Mouse (Mus musculus): ENCODE results near the gene Zfp326. TPM values are rescaled to one million over a fixed set of nuclear protein-coding genes. Genes with fewer than 3 reads are reported as not detected.

The Zfp326 gene
- polyA plus RNA-seq, 1 experiment from 2014 or later, result 38.8 TPM

DNA sequence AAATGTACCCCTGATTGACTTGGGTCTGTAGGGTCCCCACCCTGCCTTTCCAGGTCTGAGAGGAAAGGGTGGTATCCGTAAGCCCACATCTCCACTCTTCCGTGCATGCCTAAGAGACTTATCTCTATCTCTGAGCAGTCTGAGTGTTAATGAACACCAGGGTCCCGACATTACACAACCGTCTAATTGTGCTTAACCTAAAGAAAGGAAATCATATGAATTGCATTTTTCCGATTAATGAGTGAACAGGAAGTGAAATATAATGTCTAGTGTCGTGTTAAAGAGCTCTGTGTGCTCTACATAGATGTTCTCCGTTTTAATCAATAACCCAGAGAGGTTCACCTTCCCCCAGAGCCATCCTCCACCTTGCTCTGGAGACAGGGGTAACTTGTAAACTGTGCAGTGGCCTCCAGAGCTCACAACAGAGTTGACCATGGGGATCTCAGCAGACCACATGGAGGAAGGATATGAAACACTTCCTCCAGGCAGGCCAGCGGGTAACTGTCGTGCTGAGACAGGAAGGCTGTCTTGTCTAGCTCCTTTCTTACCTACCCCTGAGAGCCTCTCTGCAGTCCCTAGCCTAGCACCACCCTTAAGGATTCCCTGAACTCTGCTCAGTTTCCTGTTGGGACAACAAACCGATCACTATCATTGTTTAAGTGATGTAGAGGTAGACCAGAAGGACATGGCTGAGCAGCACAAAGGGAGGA lies 32.2 kb upstream of the Zfp326 start:
- H3K4me2 ChIP-seq (ENCODE audit: low read length), result no peak overlapping the region
- WGBS, result 85% methylated on average over 10 of the region's 10 CpGs
- no peaks in the 10 kb centered on the region for H3K9me3 ChIP-seq (ENCODE audit: control insufficient read depth, low read length)
- ATAC-seq (replicated peaks; ENCODE audit: low FRiP score, low TSS enrichment, low read depth) (no peak), DNase-seq (ENCODE audit: low spot score) (no peak)
- no peak overlapping the region for H3K9ac ChIP-seq (ENCODE audit: low read length)
- no peaks in the 10 kb centered on the region for H3K27me3 ChIP-seq (replicated peaks; ENCODE audit: control insufficient read depth, insufficient read depth, low read length)
- H3K4me3 ChIP-seq (ENCODE audit: low read depth, low read length), result no peak overlapping the region
- no peaks in the 10 kb centered on the region for H3K36me3 ChIP-seq (ENCODE audit: control insufficient read depth, insufficient read depth, low read length)
- 0 out of 2 replicates have a peak, but pooled peaks cover 2% of the 10 kb centered on the region for H3K4me1 ChIP-seq (replicated peaks; ENCODE audit: control insufficient read depth, insufficient read depth, low read length)
- H3K27ac ChIP-seq (ENCODE audit: low read depth), result no peak overlapping the region

DNA sequence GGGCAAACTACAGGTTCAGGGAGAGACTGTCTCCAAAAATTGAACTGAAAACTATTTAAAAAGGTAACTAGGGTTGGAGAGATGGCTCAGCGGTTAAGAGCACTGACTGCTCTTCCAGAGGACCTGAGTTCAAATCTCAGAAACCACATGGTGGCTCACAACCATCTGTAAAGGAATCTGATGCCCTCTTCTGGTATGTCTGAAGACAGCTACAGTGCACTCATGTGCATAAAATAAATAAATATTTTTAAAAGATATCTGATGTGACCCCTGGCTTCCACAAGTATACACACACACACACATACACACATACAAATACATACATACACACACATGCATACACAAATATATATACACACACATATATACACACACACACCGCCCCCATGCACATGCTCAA lies 31.3 kb upstream of the Zfp326 start:
- 96% methylated on average over 2 of the region's 2 CpGs for WGBS
- Histone ChIP-seq H3K9me3 (ENCODE audit: control insufficient read depth, low read length) (no peaks in the 10 kb centered on the region), H3K4me1 (replicated peaks; ENCODE audit: control insufficient read depth, insufficient read depth, low read length) (peaks cover 8% of the 10 kb centered on the region; the same call in 1 of the 2 replicates), H3K27me3 (replicated peaks; ENCODE audit: control insufficient read depth, insufficient read depth, low read length) (no peaks in the 10 kb centered on the region), H3K4me3 (ENCODE audit: low read depth, low read length) (no peak overlapping the region), H3K4me2 (ENCODE audit: low read length) (no peak overlapping the region), H3K36me3 (ENCODE audit: control insufficient read depth, insufficient read depth, low read length) (no peaks in the 10 kb centered on the region), H3K27ac (ENCODE audit: low read depth) (no peak overlapping the region), H3K9ac (ENCODE audit: low read length) (no peak overlapping the region)
- ATAC-seq (replicated peaks; ENCODE audit: low FRiP score, low TSS enrichment, low read depth) (no peak), DNase-seq (ENCODE audit: low spot score) (no peak)

DNA sequence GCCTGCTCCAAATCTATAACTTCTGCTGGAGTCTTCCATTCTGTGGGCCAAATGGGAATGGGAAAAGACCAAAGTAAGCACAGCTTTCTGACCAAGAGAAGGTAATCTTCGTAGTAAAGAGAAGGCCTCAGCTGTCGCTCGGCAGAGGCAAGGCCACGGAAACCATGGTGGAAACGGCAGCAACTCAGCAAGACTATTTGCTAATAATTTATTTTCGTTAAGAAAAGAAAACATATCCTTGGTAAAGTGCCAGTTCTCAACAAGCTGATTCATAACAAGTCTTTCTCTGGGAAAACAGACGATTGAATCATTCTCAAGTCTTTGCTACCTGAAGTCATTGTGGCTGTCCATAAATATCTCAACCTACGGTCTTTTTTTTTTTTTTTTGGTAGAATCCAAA lies 28.6 kb upstream of the Zfp326 start:
- peaks cover 8% of the 10 kb centered on the region; the same call in 1 of the 2 replicates for H3K4me1 ChIP-seq (replicated peaks; ENCODE audit: control insufficient read depth, insufficient read depth, low read length)
- H3K9ac ChIP-seq (ENCODE audit: low read length), result no peak overlapping the region
- H3K4me3 ChIP-seq (ENCODE audit: low read depth, low read length), result no peak overlapping the region
- WGBS, result 82% methylated on average over 8 of the region's 8 CpGs
- H3K4me2 ChIP-seq (ENCODE audit: low read length), result no peak overlapping the region
- no peaks in the 10 kb centered on the region for H3K36me3 ChIP-seq (ENCODE audit: control insufficient read depth, insufficient read depth, low read length)
- DNase-seq (ENCODE audit: low spot score) (no peak), ATAC-seq (replicated peaks; ENCODE audit: low FRiP score, low TSS enrichment, low read depth) (no peak)
- H3K27me3 ChIP-seq (replicated peaks; ENCODE audit: control insufficient read depth, insufficient read depth, low read length), result no peaks in the 10 kb centered on the region
- no peak overlapping the region for H3K27ac ChIP-seq (ENCODE audit: low read depth)
- H3K9me3 ChIP-seq (ENCODE audit: control insufficient read depth, low read length), result no peaks in the 10 kb centered on the region

DNA sequence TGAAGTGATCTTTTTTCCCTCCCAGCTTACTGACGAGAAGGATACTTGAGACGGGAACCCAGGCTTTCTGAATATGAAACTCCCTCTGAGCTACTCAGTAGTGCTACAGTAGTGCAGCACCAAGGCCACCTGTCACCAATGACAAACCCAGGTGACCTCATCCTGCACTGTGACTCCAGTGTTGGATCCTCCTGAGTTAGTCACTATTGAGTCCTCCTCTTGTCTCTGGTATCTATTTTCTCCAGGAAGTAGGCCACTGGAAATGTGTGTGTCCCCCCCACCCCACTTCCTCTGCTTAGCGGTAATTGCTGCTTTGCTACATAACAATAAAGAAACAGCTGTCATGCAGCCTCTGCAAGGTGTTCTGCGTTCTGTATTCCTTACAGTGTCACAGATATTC lies 27.1 kb upstream of the Zfp326 start:
- no peak overlapping the region for H3K27ac ChIP-seq (ENCODE audit: low read depth)
- no peak overlapping the region for H3K4me2 ChIP-seq (ENCODE audit: low read length)
- WGBS, result 59% methylated on average over 4 of the region's 4 CpGs
- H3K36me3 ChIP-seq (ENCODE audit: control insufficient read depth, insufficient read depth, low read length), result no peaks in the 10 kb centered on the region
- no peaks in the 10 kb centered on the region for H3K27me3 ChIP-seq (replicated peaks; ENCODE audit: control insufficient read depth, insufficient read depth, low read length)
- peaks cover 8% of the 10 kb centered on the region; the same call in 1 of the 2 replicates for H3K4me1 ChIP-seq (replicated peaks; ENCODE audit: control insufficient read depth, insufficient read depth, low read length)
- H3K9me3 ChIP-seq (ENCODE audit: control insufficient read depth, low read length), result no peaks in the 10 kb centered on the region
- 0 out of 2 replicates have a peak, but pooled peaks have one; percentile 53 for ATAC-seq (replicated peaks; ENCODE audit: low FRiP score, low TSS enrichment, low read depth)
- DNase-seq (ENCODE audit: low spot score), result peak; percentile 49
- H3K4me3 ChIP-seq (ENCODE audit: low read depth, low read length), result no peak overlapping the region
- no peak overlapping the region for H3K9ac ChIP-seq (ENCODE audit: low read length)

DNA sequence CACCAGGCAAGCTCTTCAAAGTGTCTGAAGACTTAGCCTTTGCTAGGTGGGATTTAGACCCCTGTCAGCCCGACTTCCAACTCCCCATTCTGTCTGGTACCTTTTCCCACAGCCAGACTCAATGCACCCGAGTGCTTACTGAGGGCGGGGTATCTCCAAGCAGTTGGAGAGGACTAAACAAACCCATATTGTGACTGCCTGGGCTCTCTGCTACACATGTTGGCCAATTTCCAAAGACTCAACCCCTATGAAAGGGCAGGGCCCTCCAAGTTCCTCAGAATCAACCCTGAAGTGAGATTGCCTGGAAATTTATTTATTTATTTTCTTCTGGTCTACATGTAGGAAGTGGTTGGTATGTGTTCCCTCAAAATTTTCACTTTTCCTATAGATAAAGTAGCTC lies 26.7 kb upstream of the Zfp326 start:
- Histone ChIP-seq H3K4me3 (ENCODE audit: low read depth, low read length) (no peak overlapping the region), H3K27ac (ENCODE audit: low read depth) (no peak overlapping the region), H3K36me3 (ENCODE audit: control insufficient read depth, insufficient read depth, low read length) (no peaks in the 10 kb centered on the region), H3K9me3 (ENCODE audit: control insufficient read depth, low read length) (no peaks in the 10 kb centered on the region), H3K4me1 (replicated peaks; ENCODE audit: control insufficient read depth, insufficient read depth, low read length) (peaks cover 8% of the 10 kb centered on the region; the same call in 1 of the 2 replicates), H3K27me3 (replicated peaks; ENCODE audit: control insufficient read depth, insufficient read depth, low read length) (no peaks in the 10 kb centered on the region), H3K4me2 (ENCODE audit: low read length) (no peak overlapping the region), H3K9ac (ENCODE audit: low read length) (no peak overlapping the region)
- ATAC-seq (replicated peaks; ENCODE audit: low FRiP score, low TSS enrichment, low read depth) (no peak), DNase-seq (ENCODE audit: low spot score) (no peak)
- WGBS, result 59% methylated on average over 3 of the region's 3 CpGs

DNA sequence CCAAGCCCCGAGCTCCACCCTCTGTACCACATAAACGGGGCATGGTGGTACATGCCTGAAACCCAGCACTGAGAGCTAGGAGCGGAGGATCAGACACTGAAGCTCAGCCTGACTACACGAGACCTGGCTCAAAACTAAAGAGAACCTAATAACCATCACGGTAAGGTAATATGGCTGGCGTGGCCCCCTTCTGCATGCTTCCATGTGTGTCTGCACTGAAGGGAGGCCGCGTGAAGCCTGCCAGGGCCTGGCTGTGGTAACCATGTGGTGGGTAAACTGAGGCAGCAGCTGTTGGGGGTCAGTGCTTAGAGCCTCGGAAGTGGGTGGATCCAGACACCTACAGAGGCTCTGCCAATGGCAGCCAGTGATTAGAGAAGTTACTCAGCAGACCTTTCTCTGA lies 23.1 kb upstream of the Zfp326 start:
- H3K9me3 ChIP-seq (ENCODE audit: control insufficient read depth, low read length), result no peaks in the 10 kb centered on the region
- no peak overlapping the region for H3K4me2 ChIP-seq (ENCODE audit: low read length)
- H3K4me3 ChIP-seq (ENCODE audit: low read depth, low read length), result no peak overlapping the region
- H3K4me1 ChIP-seq (replicated peaks; ENCODE audit: control insufficient read depth, insufficient read depth, low read length), result peaks cover 11% of the 10 kb centered on the region; the same call in 1 of the 2 replicates
- no peaks in the 10 kb centered on the region for H3K27me3 ChIP-seq (replicated peaks; ENCODE audit: control insufficient read depth, insufficient read depth, low read length)
- WGBS, result 86% methylated on average over 9 of the region's 9 CpGs
- ATAC-seq (replicated peaks; ENCODE audit: low FRiP score, low TSS enrichment, low read depth) (no peak), DNase-seq (ENCODE audit: low spot score) (no peak)
- no peaks in the 10 kb centered on the region for H3K36me3 ChIP-seq (ENCODE audit: control insufficient read depth, insufficient read depth, low read length)
- no peak overlapping the region for H3K9ac ChIP-seq (ENCODE audit: low read length)
- H3K27ac ChIP-seq (ENCODE audit: low read depth), result no peak overlapping the region

DNA sequence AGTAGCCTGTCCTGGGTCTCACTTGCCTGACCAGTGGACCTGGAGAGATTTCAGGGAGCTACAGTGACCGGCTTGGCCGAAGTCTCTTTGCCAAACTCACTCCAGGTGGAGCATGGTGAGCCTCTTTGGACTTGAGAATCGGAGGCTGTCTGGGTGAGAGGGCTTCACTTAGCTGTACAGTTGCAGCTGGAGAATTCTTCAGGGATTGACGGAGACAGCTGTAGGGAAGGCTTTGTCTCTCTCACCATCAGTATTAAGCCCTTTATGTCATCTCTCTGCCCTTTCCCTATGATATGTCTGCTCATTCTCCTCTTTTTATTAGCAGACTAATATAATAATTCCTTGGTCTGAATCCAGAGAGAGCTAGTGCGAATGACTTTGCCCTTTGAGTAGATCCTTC lies 18.9 kb upstream of the Zfp326 start:
- no peaks in the 10 kb centered on the region for H3K27me3 ChIP-seq (replicated peaks; ENCODE audit: control insufficient read depth, insufficient read depth, low read length)
- H3K9me3 ChIP-seq (ENCODE audit: control insufficient read depth, low read length), result no peaks in the 10 kb centered on the region
- 62% methylated on average over 5 of the region's 5 CpGs for WGBS
- no peak overlapping the region for H3K4me3 ChIP-seq (ENCODE audit: low read depth, low read length)
- no peak overlapping the region; the same call in 1 of the 2 replicates for H3K27ac ChIP-seq (ENCODE audit: low read depth)
- no peaks in the 10 kb centered on the region for H3K36me3 ChIP-seq (ENCODE audit: control insufficient read depth, insufficient read depth, low read length)
- DNase-seq (ENCODE audit: low spot score) (no peak), ATAC-seq (replicated peaks; ENCODE audit: low FRiP score, low TSS enrichment, low read depth) (no peak)
- no peak overlapping the region for H3K4me2 ChIP-seq (ENCODE audit: low read length)
- peaks cover 14% of the 10 kb centered on the region for H3K4me1 ChIP-seq (replicated peaks; ENCODE audit: control insufficient read depth, insufficient read depth, low read length)
- no peak overlapping the region for H3K9ac ChIP-seq (ENCODE audit: low read length)

DNA sequence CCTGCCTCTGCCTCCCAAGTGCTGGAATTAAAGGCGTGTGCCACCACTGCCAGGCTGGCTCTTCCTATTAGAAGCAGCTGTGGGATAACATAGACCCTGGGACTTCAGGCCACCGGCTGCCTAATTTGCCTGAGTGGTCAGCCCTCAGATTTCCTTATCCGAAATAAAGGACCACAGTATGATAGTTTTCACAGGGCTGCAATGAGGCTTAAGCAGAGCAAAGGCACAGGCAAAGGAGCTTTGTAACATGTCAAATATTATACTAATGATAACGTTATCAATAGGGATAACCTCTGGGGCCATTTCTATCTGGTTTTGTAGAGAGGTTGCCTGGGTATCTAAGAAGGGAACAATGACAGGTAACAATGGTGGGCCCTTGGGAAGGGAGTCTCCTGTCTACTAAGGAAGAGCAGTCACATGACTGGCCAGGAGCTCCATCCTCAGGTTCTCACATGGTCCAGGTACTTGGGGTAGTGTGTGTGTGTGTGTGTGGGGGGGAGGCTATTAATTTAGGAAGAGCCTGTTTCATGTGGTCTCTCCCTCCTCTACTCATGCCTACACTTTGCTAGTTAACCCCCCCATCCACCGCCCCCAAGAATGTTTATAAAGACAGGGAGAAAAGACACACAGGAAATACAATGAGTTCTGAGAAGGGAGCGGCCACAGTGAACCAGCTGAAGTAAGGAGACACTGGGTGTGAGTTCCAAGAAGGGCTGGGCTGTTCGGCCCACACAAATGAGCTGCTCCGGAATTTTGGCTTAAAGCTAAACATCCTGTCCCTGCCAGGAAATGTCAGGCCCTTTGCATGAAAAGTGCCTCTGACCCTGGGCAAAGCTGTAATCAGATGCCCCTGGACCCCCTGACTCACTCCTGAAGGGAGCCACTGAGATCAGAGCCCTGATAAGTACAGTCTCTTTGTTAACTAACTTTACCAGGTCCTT lies 17.3 kb upstream of the Zfp326 start:
- no peaks in the 10 kb centered on the region for H3K36me3 ChIP-seq (ENCODE audit: control insufficient read depth, insufficient read depth, low read length)
- H3K9ac ChIP-seq (ENCODE audit: low read length), result no peak overlapping the region
- WGBS, result 56% methylated on average over 8 of the region's 8 CpGs
- H3K4me2 ChIP-seq (ENCODE audit: low read length), result no peak overlapping the region
- H3K27me3 ChIP-seq (replicated peaks; ENCODE audit: control insufficient read depth, insufficient read depth, low read length), result no peaks in the 10 kb centered on the region
- no peaks in the 10 kb centered on the region for H3K9me3 ChIP-seq (ENCODE audit: control insufficient read depth, low read length)
- DNase-seq (ENCODE audit: low spot score), result peak; percentile 51
- ATAC-seq (replicated peaks; ENCODE audit: low FRiP score, low TSS enrichment, low read depth), result no peak
- H3K4me3 ChIP-seq (ENCODE audit: low read depth, low read length), result no peak overlapping the region
- peaks cover 14% of the 10 kb centered on the region for H3K4me1 ChIP-seq (replicated peaks; ENCODE audit: control insufficient read depth, insufficient read depth, low read length)
- no peak overlapping the region for H3K27ac ChIP-seq (ENCODE audit: low read depth)

Data from intestine, embryonic 14.5 days (tissue).